Mouse (Mus musculus): ENCODE results near the gene Sox15.

GRCm38 (mm10) chr11:69608525-69608924, 46.6 kb upstream of the Sox15 start:
- TF ChIP-seq CTCF (IDR thresholded peaks at IDR 0.05; ENCODE audit: borderline replicate concordance, control insufficient read depth, extremely low read depth, insufficient read depth, low read length, poor library complexity) (no peak), POLR2A (IDR thresholded peaks at IDR 0.05; ENCODE audit: control insufficient read depth, extremely low read depth, insufficient read depth, low read length, poor library complexity) (no peak)
